Mouse (Mus musculus) testis, adult 2 months (tissue): Measurements from ENCODE around the gene Hoxb8.

Source experiments
- CTCF ChIP-seq: fragments of 200-500 bp; IDR thresholded peaks from 2 replicates; pipeline ENCODE4 v1.5.1; 2012; ENCODE audit warnings: low read depth, mild to moderate bottlenecking, inconsistent platforms, low read length, moderate library complexity; ENCODE audit not compliant: control insufficient read depth, insufficient read depth, insufficient replicate concordance
- POLR2A ChIP-seq: fragments of 200-500 bp; IDR thresholded peaks from 2 replicates; pipeline ENCODE4 v1.6.1; 2012; ENCODE audit warnings: low read depth, mild to moderate bottlenecking, inconsistent platforms, low read length, moderate library complexity; ENCODE audit not compliant: control insufficient read depth

- TF ChIP-seq CTCF, result no peak
- TF ChIP-seq POLR2A, result no peak
These were observed 11.0 kb downstream of the Hoxb8 start for GRCm38 (mm10) chr11:96292565-96293301.
